Mouse (Mus musculus): ENCODE measurements around the gene Arid3b. TPM values are rescaled to one million over a fixed set of nuclear protein-coding genes. Genes with fewer than 3 reads are reported as not detected.

Arid3b gene
- polyA plus RNA-seq (2017; shearing (Covaris generic)): 52.3 TPM

GRCm38 (mm10) chr9:57836581-57837170, at the start of gene Arid3b:
TSS of gene Arid3b (minus strand) at chr9:57836793.

GRCm38 (mm10) chr9:57765364-57766351, 70.9 kb downstream of the Arid3b start, which contains the start of gene Clk3:
TSS of gene Clk3 (minus strand) at chr9:57765860.

Other genes with a start within 250 kb of the Arid3b start
- 33.8 TPM for gene Ulk3, start 247.3 kb downstream of the Arid3b start, polyA plus RNA-seq (2017; shearing (Covaris generic))
- gene Cplx3, start 230.5 kb downstream of the Arid3b start, polyA plus RNA-seq (2017; shearing (Covaris generic)): not detected
- gene Lman1l, start 216.0 kb downstream of the Arid3b start, polyA plus RNA-seq (2017; shearing (Covaris generic)): not detected
- 81.2 TPM for gene Csk, start 183.2 kb downstream of the Arid3b start, polyA plus RNA-seq (2017; shearing (Covaris generic))
- not detected for gene Cyp1a2, start 153.1 kb downstream of the Arid3b start, polyA plus RNA-seq (2017; shearing (Covaris generic))
- gene Cyp1a1, start 148.9 kb downstream of the Arid3b start, polyA plus RNA-seq (2017; shearing (Covaris generic)): not detected
- gene Edc3, start 128.3 kb downstream of the Arid3b start, polyA plus RNA-seq (2017; shearing (Covaris generic)): 24.8 TPM
- 219 TPM for gene Clk3, start 70.9 kb downstream of the Arid3b start, polyA plus RNA-seq (2017; shearing (Covaris generic))
- 55.5 TPM for gene Ubl7, start 74.2 kb upstream of the Arid3b start, polyA plus RNA-seq (2017; shearing (Covaris generic))
- gene Sema7a, start 103.3 kb upstream of the Arid3b start, polyA plus RNA-seq (2017; shearing (Covaris generic)): 3.5 TPM
- gene Cyp11a1, start 169.6 kb upstream of the Arid3b start, polyA plus RNA-seq (2017; shearing (Covaris generic)): not detected
- not detected for gene Stra6, start 227.0 kb upstream of the Arid3b start, polyA plus RNA-seq (2017; shearing (Covaris generic))